26 mouse cellular contexts compared by ENCODE assay signal in the genomic region with DNA sequence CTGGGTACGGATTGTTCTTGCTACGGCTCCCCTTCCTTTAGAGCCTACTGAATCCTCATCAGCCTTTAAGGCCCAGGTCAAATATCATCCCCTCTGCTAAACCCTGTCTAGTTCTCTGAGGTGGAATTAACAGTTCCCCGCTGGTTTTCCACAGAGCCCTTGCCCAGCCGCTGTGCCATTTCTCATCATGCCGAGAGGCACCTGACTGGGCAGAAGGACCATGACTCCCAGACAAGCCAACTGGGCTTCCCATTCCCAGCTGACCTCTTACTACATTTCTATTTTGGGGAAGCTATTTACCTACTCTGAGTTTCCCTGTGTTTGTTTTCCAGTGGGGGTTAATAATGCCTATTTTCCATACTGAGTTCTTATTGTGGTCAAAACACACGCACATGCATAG. TPM values are rescaled to one million over a fixed set of nuclear protein-coding genes. Genes with fewer than 3 reads are reported as not detected.
DNase-seq lines count a peak whose midpoint lies in the region; TF ChIP-seq lines count a peak whose summit lies in the region.
"Had no signal": no experiment of that assay in that cellular context is flagged by ENCODE, and none has a peak within 500 bp of the region (broad histone marks: within the 10 kb centered on the region; RNA-seq: fewer than 3 reads in every experiment).

No protein-coding gene starts in this region.

- peak; percentile 79 for DNase-seq in gastrocnemius, adult 2 months
- no peak for DNase-seq in gastrocnemius, postnatal 14 days
- peak in 1 of 2 experiments; percentile 46 for DNase-seq in heart, adult 2 months
- DNase-seq in heart, postnatal 36 days, result no peak
- DNase-seq in left cerebral cortex, adult 2 months (ENCODE audit: extremely low spot score in 1 of 2, low spot score in 2 of 2), result no peak
- DNase-seq in left cerebral cortex, postnatal 36 days (ENCODE audit: low spot score in 2 of 2), result no peak
- peak; percentile 66 for DNase-seq in skeletal muscle tissue, adult 2 months (ENCODE audit: low read depth, low spot score)
- DNase-seq: adrenal gland, adult 2 months; adrenal gland, postnatal 25 days; cerebellum, adult 8-10 months; cerebellum, postnatal 25 days; heart, postnatal 14 days; kidney, adult 8-10 months had no signal

- peak overlapping the region; percentile 40 for H3K4me3 ChIP-seq in gastrocnemius, adult 2 months
- no peak overlapping the region for H3K4me3 ChIP-seq in heart, adult 2 months
- no peak overlapping the region for H3K4me3 ChIP-seq in left cerebral cortex, adult 2 months
- H3K4me3 ChIP-seq: embryonic facial prominence, embryonic 13.5 days; forebrain, embryonic 12.5 days; hindbrain, embryonic 10.5 days; hindbrain, embryonic 15.5 days had no signal

- H3K9ac ChIP-seq in heart, adult 2 months (ENCODE audit: low read depth, low read length), result no peak overlapping the region
- H3K9ac ChIP-seq: embryonic facial prominence, embryonic 13.5 days; forebrain, embryonic 12.5 days; hindbrain, embryonic 15.5 days had no signal

- peaks cover 3% of the 10 kb centered on the region; the same call in 1 of the 2 replicates for H3K4me1 ChIP-seq in heart, adult 2 months (ENCODE audit: control insufficient read depth, insufficient read depth, low read length)
- H3K4me1 ChIP-seq: embryonic facial prominence, embryonic 13.5 days; forebrain, embryonic 12.5 days; hindbrain, embryonic 15.5 days had no signal

- no peak for TF ChIP-seq POLR2A in heart, adult 2 months (IDR thresholded peaks at IDR 0.05; ENCODE audit: insufficient read depth, low read depth, low read length)

- H3K27me3 ChIP-seq in heart, adult 2 months (ENCODE audit: control insufficient read depth, insufficient read depth, low read length), result no peaks in the 10 kb centered on the region
- H3K27me3 ChIP-seq: CH12.LX; embryonic facial prominence, embryonic 13.5 days; forebrain, embryonic 12.5 days; hindbrain, embryonic 15.5 days; Patski had no signal

- peaks cover 8% of the 10 kb centered on the region for H3K36me3 ChIP-seq in heart, adult 2 months (ENCODE audit: control insufficient read depth, insufficient read depth, low read length)
- H3K36me3 ChIP-seq: embryonic facial prominence, embryonic 13.5 days; forebrain, embryonic 12.5 days; hindbrain, embryonic 10.5 days; hindbrain, embryonic 15.5 days had no signal

- 75% methylated on average over 6 of the region's 6 CpGs for WGBS in heart, adult 2 months

- TF ChIP-seq CTCF in gastrocnemius, adult 2 months (IDR thresholded peaks at IDR 0.05), result no peak
- TF ChIP-seq CTCF in heart, adult 2 months (IDR thresholded peaks at IDR 0.05), result no peak
- no peak for TF ChIP-seq CTCF in left cerebral cortex, adult 2 months (IDR thresholded peaks at IDR 0.05)

- intact Hi-C loops in gastrocnemius, adult 2 months (cut with DNase I), result no loop called here
- intact Hi-C loops in gastrocnemius, postnatal 14 days (cut with DNase I; ENCODE audit: low total_unique reads), result no loop called here
- intact Hi-C loops in heart, adult 2 months (cut with DNase I), result no loop called here
- intact Hi-C loops in heart, postnatal 36 days (cut with DNase I), result no loop called here
- intact Hi-C loops in left cerebral cortex, adult 2 months (cut with DNase I), result no loop called here
- intact Hi-C loops in left cerebral cortex, postnatal 36 days (cut with DNase I), result no loop called here

- 0 out of 2 replicates have a peak, but pooled peaks have one; percentile 67 for TF ChIP-seq EP300 in heart, adult 2 months (IDR thresholded peaks at IDR 0.05; ENCODE audit: insufficient read depth, low read depth, low read length)

- peak overlapping the region; percentile 87 for H3K27ac ChIP-seq in gastrocnemius, adult 2 months
- peak overlapping the region; percentile 69 for H3K27ac ChIP-seq in heart, adult 2 months
- peak overlapping the region; percentile 33; the same call in 1 of the 2 replicates for H3K27ac ChIP-seq in left cerebral cortex, adult 2 months
- H3K27ac ChIP-seq: embryonic facial prominence, embryonic 13.5 days; forebrain, embryonic 12.5 days; hindbrain, embryonic 10.5 days; hindbrain, embryonic 15.5 days had no signal

- no peaks in the 10 kb centered on the region for H3K79me2 ChIP-seq in heart, adult 2 months (replicated peaks; ENCODE audit: control insufficient read depth, insufficient read depth, low read length)

RNA-seq across cellular contexts. Expression of gene Atp1a2, which starts 14.8 kb away (rescaled TPM):
- 1,000 to 10,000 TPM in 1 of 2 experiments, 100 to 1,000 TPM in 1; 838 to 1,060 TPM for total RNA-seq in gastrocnemius, adult 2 months (2021)
- 1,000 to 10,000 TPM in 1 of 2 experiments, 100 to 1,000 TPM in 1; 826 to 1,026 TPM for total RNA-seq in gastrocnemius, postnatal 14 days (2021)
- total RNA-seq in heart, adult 2 months (2021), result 100 to 1,000 TPM; 462 to 588 TPM
- polyA plus RNA-seq in heart, adult 2 months (2012; rRNA removed), result 319 and 349 TPM in 2 replicates
- 100 to 1,000 TPM; 604 to 624 TPM for total RNA-seq in heart, postnatal 36 days (2021)
- 100 to 1,000 TPM; 628 to 676 TPM for total RNA-seq in left cerebral cortex, adult 2 months (2021)
- 100 to 1,000 TPM; 590 to 654 TPM for total RNA-seq in left cerebral cortex, postnatal 36 days (2021)
- total RNA-seq: granulocyte monocyte progenitor cell, adult 5-6 weeks had no signal

RNA-seq across cellular contexts. Expression of gene Igsf8, which starts 21.6 kb away (rescaled TPM):
- 1 to 10 TPM; 7.4 to 8.3 TPM for total RNA-seq in gastrocnemius, adult 2 months (2021)
- total RNA-seq in gastrocnemius, postnatal 14 days (2021), result 10 to 100 TPM; 11.1 to 12.5 TPM
- 10 to 100 TPM; 10.9 to 13.5 TPM for total RNA-seq in heart, adult 2 months (2021)
- 25.9 and 39.9 TPM in 2 replicates for polyA plus RNA-seq in heart, adult 2 months (2012; rRNA removed)
- total RNA-seq in heart, postnatal 36 days (2021), result 10 to 100 TPM; 10.9 to 12.4 TPM
- total RNA-seq in left cerebral cortex, adult 2 months (2021), result 100 to 1,000 TPM; 257 to 260 TPM
- 100 to 1,000 TPM; 253 to 300 TPM for total RNA-seq in left cerebral cortex, postnatal 36 days (2021)

RNA-seq across cellular contexts. Expression of gene Atp1a4, which starts 24.9 kb away (rescaled TPM):
- total RNA-seq in gastrocnemius, adult 2 months (2021), result under 1 TPM; 0.20 to 0.43 TPM
- under 1 TPM; 0.66 to 0.96 TPM for total RNA-seq in gastrocnemius, postnatal 14 days (2021)
- total RNA-seq in heart, adult 2 months (2021), result not detected
- polyA plus RNA-seq in heart, adult 2 months (2012; rRNA removed), result 0.10 and 0.35 TPM in 2 replicates
- not detected for total RNA-seq in heart, postnatal 36 days (2021)
- total RNA-seq in left cerebral cortex, adult 2 months (2021), result not detected
- total RNA-seq in left cerebral cortex, postnatal 36 days (2021), result not detected
- total RNA-seq: CH12.LX; granulocyte monocyte progenitor cell, adult 5-6 weeks; heart, postnatal 14 days had no signal
- polyA plus RNA-seq: activated CD4-positive, CD25-positive, alpha-beta regulatory T cell, adult 4 months; embryonic facial prominence, embryonic 13.5 days; forebrain, embryonic 16.5 days; frontal cortex, adult 2 months; hindbrain, embryonic 10.5 days; inflammation-experienced regulatory T-cells, adult 6 months; intestine, postnatal 0 days had no signal

RNA-seq across cellular contexts. Expression of gene Kcnj9, which starts 46.0 kb away (rescaled TPM):
- total RNA-seq in gastrocnemius, adult 2 months (2021), result not detected
- not detected for total RNA-seq in gastrocnemius, postnatal 14 days (2021)
- total RNA-seq in heart, adult 2 months (2021), result not detected
- polyA plus RNA-seq in heart, adult 2 months (2012; rRNA removed), result 0.04 and 0.06 TPM in 2 replicates
- not detected for total RNA-seq in heart, postnatal 36 days (2021)
- total RNA-seq in left cerebral cortex, adult 2 months (2021), result 100 to 1,000 TPM; 137 to 138 TPM
- total RNA-seq in left cerebral cortex, postnatal 36 days (2021), result 100 to 1,000 TPM; 134 to 136 TPM
- total RNA-seq: granulocyte monocyte progenitor cell, adult 5-6 weeks; heart, postnatal 14 days had no signal
- polyA plus RNA-seq: embryonic facial prominence, embryonic 13.5 days; heart, embryonic 14.5 days; inflammation-experienced regulatory T-cells, adult 6 months had no signal

RNA-seq across cellular contexts. Expression of gene Kcnj10, which starts 57.9 kb away (rescaled TPM):
- under 1 TPM in 1 of 2 experiments, not detected in 1; 0.06 TPM for total RNA-seq in gastrocnemius, adult 2 months (2021)
- total RNA-seq in gastrocnemius, postnatal 14 days (2021), result under 1 TPM; 0.29 to 0.96 TPM
- total RNA-seq in heart, adult 2 months (2021), result under 1 TPM; 0.07 to 0.08 TPM
- 0.26 and 0.27 TPM in 2 replicates for polyA plus RNA-seq in heart, adult 2 months (2012; rRNA removed)
- under 1 TPM; 0.05 to 0.11 TPM for total RNA-seq in heart, postnatal 36 days (2021)
- total RNA-seq in left cerebral cortex, adult 2 months (2021), result 100 to 1,000 TPM in 1 of 2 experiments, 10 to 100 TPM in 1; 86.5 to 108 TPM
- 10 to 100 TPM; 86.8 to 97.1 TPM for total RNA-seq in left cerebral cortex, postnatal 36 days (2021)
- polyA plus RNA-seq: heart, embryonic 14.5 days had no signal

Comparison
In these comparisons a context has a peak if more than half of its experiments do, and no peak if none do; other contexts are left out.
1. DNase-seq: peak in gastrocnemius, adult 2 months (single experiment) and skeletal muscle tissue, adult 2 months (single experiment); none in gastrocnemius, postnatal 14 days (single experiment), heart, postnatal 36 days (0 of 2), left cerebral cortex, adult 2 months (0 of 2) and left cerebral cortex, postnatal 36 days (0 of 2).
2. H3K27ac ChIP-seq: peak in every context shown above with its lines; median percentile 87 in gastrocnemius, adult 2 months; 69 in heart, adult 2 months; 33 in left cerebral cortex, adult 2 months.
3. RNA of gene Igsf8, which starts 21.6 kb away (total RNA-seq): 253 to 300 TPM in left cerebral cortex, postnatal 36 days and 257 to 260 TPM in left cerebral cortex, adult 2 months; 10.9 to 13.5 TPM in heart, adult 2 months, 11.1 to 12.5 TPM in gastrocnemius, postnatal 14 days, 10.9 to 12.4 TPM in heart, postnatal 36 days and 7.4 to 8.3 TPM in gastrocnemius, adult 2 months; every median in the first group is over 10 times any median in the second.